Mouse (Mus musculus) 3134 (cell line): Measurements from ENCODE around the gene Mucl1.
"Not testable (repeated sequence)": the region's sequence is repeated elsewhere in the genome, so short reads cannot be mapped to it uniquely, and the experiment has no call there.

ENCODE experiments used
- DNase-seq: peaks from one replicate; pipeline ENCODE4 v3.0.0-alpha.2; 2011; ENCODE audit warnings: low spot score; ENCODE audit not compliant: insufficient read length; ENCODE audit errors: extremely low read depth

Mucl1 gene

GRCm38 (mm10) chr15:103755369-103755768, at the start of gene Mucl1:
TSS of gene Mucl1 (minus strand) at chr15:103755469.
- DNase-seq, result no peak

GRCm38 (mm10) chr15:103766836-103767235, 11.6 kb upstream of the Mucl1 start:
- DNase-seq, result peak; percentile 35

GRCm38 (mm10) chr15:103716861-103717260, 38.4 kb downstream of the Mucl1 start:
- DNase-seq, result not testable (repeated sequence)
